Mouse (Mus musculus): ENCODE results near the gene Gstm5. TPM values are rescaled to one million over a fixed set of nuclear protein-coding genes. Genes with fewer than 3 reads are reported as not detected.

The Gstm5 gene
- polyA plus RNA-seq, 1 experiment from 2014 or later: 249 TPM

- Histone ChIP-seq H3K4me2 (replicated peaks; ENCODE audit: low read depth) (no peak overlapping the region), H3K9ac (ENCODE audit: low read length) (no peak overlapping the region), H3K4me3 (ENCODE audit: low read depth, low read length) (no peak overlapping the region), H3K4me1 (replicated peaks; ENCODE audit: control insufficient read depth, insufficient read depth) (no peaks in the 10 kb centered on the region), H3K27me3 (ENCODE audit: control insufficient read depth, insufficient read depth, low read length) (no peaks in the 10 kb centered on the region), H3K36me3 (ENCODE audit: control insufficient read depth, insufficient read depth, low read length) (no peaks in the 10 kb centered on the region), H3K9me3 (ENCODE audit: control insufficient read depth, low read length) (no peaks in the 10 kb centered on the region), H3K27ac (replicated peaks) (no peak overlapping the region)
- no peak for DNase-seq (ENCODE audit: low spot score)
- 94% methylated on average over 13 of the region's 13 CpGs for WGBS
- TF ChIP-seq EP300 (optimal IDR thresholded peaks at IDR 0.05) (no peak), CTCF (IDR thresholded peaks at IDR 0.05; ENCODE audit: low read depth) (no peak)
- no peak for ATAC-seq (ENCODE audit: low FRiP score, low TSS enrichment)
These were observed 3.1 kb downstream of the Gstm5 start for GRCm38 (mm10) chr3:107898691-107899090.

DNA sequence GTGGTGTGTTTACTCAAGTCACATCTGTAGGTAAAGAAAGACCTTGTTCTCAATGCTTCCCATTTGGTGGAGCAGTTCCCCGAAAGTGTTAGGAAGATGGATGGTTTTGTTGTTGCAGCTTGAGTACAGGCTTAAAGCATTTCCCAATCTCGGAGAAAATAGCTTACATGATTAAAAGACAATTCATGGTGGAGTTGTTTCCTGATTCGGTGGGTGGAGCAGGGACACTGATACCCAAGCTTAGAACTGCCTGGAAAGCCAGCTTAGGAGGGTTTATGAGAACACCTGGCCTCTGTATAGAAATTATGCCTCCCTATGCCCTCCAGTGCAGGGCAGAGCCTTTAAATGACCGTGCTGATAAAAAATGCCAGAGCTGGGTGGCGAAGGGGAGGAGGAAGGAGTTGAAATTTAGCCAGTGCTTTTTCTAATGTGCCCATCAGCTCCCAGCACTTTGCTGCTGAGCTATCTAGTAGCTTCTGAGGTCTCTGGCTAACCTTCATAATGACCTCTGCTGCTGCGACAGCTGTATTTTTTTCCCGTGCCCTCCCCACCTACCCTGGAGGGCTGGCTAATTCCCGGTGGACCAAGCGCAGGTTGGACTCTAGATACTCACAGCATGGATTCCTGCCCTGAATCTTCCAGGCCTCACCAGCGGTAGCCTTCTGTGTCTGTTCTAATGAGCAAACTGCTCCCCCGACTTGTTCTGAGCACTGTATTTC, 5.5 kb downstream of the Gstm5 start:
- ATAC-seq (ENCODE audit: low FRiP score, low TSS enrichment) (no peak), DNase-seq (ENCODE audit: low spot score) (no peak)
- 55% methylated on average over 11 of the region's 11 CpGs for WGBS
- TF ChIP-seq EP300 (optimal IDR thresholded peaks at IDR 0.05) (no peak), CTCF (IDR thresholded peaks at IDR 0.05; ENCODE audit: low read depth) (no peak)
- no peaks in the 10 kb centered on the region for H3K4me1 ChIP-seq (replicated peaks; ENCODE audit: control insufficient read depth, insufficient read depth)
- no peak overlapping the region for H3K9ac ChIP-seq (ENCODE audit: low read length)
- H3K36me3 ChIP-seq (ENCODE audit: control insufficient read depth, insufficient read depth, low read length): no peaks in the 10 kb centered on the region
- H3K4me3 ChIP-seq (ENCODE audit: low read depth, low read length): no peak overlapping the region
- H3K27ac ChIP-seq (replicated peaks): no peak overlapping the region
- H3K9me3 ChIP-seq (ENCODE audit: control insufficient read depth, low read length): no peaks in the 10 kb centered on the region
- no peak overlapping the region for H3K4me2 ChIP-seq (replicated peaks; ENCODE audit: low read depth)
- H3K27me3 ChIP-seq (ENCODE audit: control insufficient read depth, insufficient read depth, low read length): no peaks in the 10 kb centered on the region

- 62% methylated on average over 6 of the region's 6 CpGs for WGBS
These were observed 10.3 kb downstream of the Gstm5 start for GRCm38 (mm10) chr3:107905942-107906341.

GRCm38 (mm10) chr3:107916674-107917073, 21.1 kb downstream of the Gstm5 start:
- no peaks in the 10 kb centered on the region for H3K27me3 ChIP-seq (ENCODE audit: control insufficient read depth, insufficient read depth, low read length)
- ATAC-seq (ENCODE audit: low FRiP score, low TSS enrichment) (no peak), DNase-seq (ENCODE audit: low spot score) (no peak)
- WGBS: 65% methylated on average over 15 of the region's 15 CpGs
- H3K9me3 ChIP-seq (ENCODE audit: control insufficient read depth, low read length): no peaks in the 10 kb centered on the region
- H3K4me2 ChIP-seq (replicated peaks; ENCODE audit: low read depth): no peak overlapping the region
- TF ChIP-seq CTCF (IDR thresholded peaks at IDR 0.05; ENCODE audit: low read depth) (no peak), EP300 (optimal IDR thresholded peaks at IDR 0.05) (no peak)
- 0 out of 2 replicates have a peak overlapping the region, but pooled peaks have one; percentile 40 for H3K27ac ChIP-seq (replicated peaks)
- no peaks in the 10 kb centered on the region for H3K4me1 ChIP-seq (replicated peaks; ENCODE audit: control insufficient read depth, insufficient read depth)
- no peak overlapping the region for H3K4me3 ChIP-seq (ENCODE audit: low read depth, low read length)
- no peaks in the 10 kb centered on the region for H3K36me3 ChIP-seq (ENCODE audit: control insufficient read depth, insufficient read depth, low read length)
- no peak overlapping the region for H3K9ac ChIP-seq (ENCODE audit: low read length)

More at GRCm38 (mm10) chr3:107905942-107906341, 10.3 kb downstream of the Gstm5 start:
- H3K27me3 ChIP-seq (ENCODE audit: control insufficient read depth, insufficient read depth, low read length): no peaks in the 10 kb centered on the region
- no peaks in the 10 kb centered on the region for H3K4me1 ChIP-seq (replicated peaks; ENCODE audit: control insufficient read depth, insufficient read depth)
- no peak overlapping the region for H3K4me3 ChIP-seq (ENCODE audit: low read depth, low read length)
- H3K4me2 ChIP-seq (replicated peaks; ENCODE audit: low read depth): no peak overlapping the region
- ATAC-seq (ENCODE audit: low FRiP score, low TSS enrichment) (no peak), DNase-seq (ENCODE audit: low spot score) (no peak)
- TF ChIP-seq CTCF (IDR thresholded peaks at IDR 0.05; ENCODE audit: low read depth): no peak
- TF ChIP-seq EP300 (optimal IDR thresholded peaks at IDR 0.05): no peak
- H3K36me3 ChIP-seq (ENCODE audit: control insufficient read depth, insufficient read depth, low read length): no peaks in the 10 kb centered on the region
- H3K9me3 ChIP-seq (ENCODE audit: control insufficient read depth, low read length): no peaks in the 10 kb centered on the region
- H3K9ac ChIP-seq (ENCODE audit: low read length): no peak overlapping the region
- H3K27ac ChIP-seq (replicated peaks): no peak overlapping the region

GRCm38 (mm10) chr3:107917097-107917496, 21.5 kb downstream of the Gstm5 start:
- ATAC-seq (ENCODE audit: low FRiP score, low TSS enrichment): no peak
- DNase-seq (ENCODE audit: low spot score): no peak
- no peak overlapping the region for H3K4me3 ChIP-seq (ENCODE audit: low read depth, low read length)
- no peaks in the 10 kb centered on the region for H3K4me1 ChIP-seq (replicated peaks; ENCODE audit: control insufficient read depth, insufficient read depth)
- no peak overlapping the region for H3K4me2 ChIP-seq (replicated peaks; ENCODE audit: low read depth)
- H3K9ac ChIP-seq (ENCODE audit: low read length): no peak overlapping the region
- TF ChIP-seq CTCF (IDR thresholded peaks at IDR 0.05; ENCODE audit: low read depth) (peak; percentile 55), EP300 (optimal IDR thresholded peaks at IDR 0.05) (no peak)
- H3K9me3 ChIP-seq (ENCODE audit: control insufficient read depth, low read length): no peaks in the 10 kb centered on the region
- H3K27ac ChIP-seq (replicated peaks): no peak overlapping the region
- H3K27me3 ChIP-seq (ENCODE audit: control insufficient read depth, insufficient read depth, low read length): no peaks in the 10 kb centered on the region
- WGBS: 79% methylated on average over 3 of the region's 3 CpGs
- no peaks in the 10 kb centered on the region for H3K36me3 ChIP-seq (ENCODE audit: control insufficient read depth, insufficient read depth, low read length)

DNA sequence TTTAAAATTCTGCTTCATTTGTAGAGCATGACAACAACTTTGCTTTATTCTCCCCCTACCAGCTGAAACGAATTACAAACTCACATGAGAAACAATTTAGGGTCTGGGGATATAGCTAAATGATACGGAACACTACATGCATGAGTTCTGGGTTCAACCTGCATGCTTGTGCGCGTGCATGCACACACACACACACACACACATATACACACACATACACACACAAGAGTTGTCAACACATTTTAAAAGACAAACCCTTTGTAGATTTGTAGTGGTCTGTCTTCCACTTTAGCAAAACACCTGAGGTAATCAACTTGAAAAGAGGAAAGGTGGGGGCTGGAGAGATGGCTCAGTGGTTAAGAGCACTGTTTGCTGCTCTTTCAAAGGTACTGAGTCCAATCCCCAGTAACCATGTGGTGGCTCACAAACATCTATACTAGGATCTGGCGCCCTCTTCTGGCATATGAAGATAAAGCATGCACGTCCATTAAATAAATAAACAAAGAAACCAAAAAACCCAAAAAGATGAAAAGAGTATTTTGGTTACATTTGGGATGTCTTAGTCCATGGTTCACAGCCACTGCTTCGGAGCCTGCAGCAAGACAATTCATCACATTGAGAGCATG, 22.3 kb downstream of the Gstm5 start:
- 54% methylated on average over 7 of the region's 7 CpGs for WGBS
- no peaks in the 10 kb centered on the region for H3K27me3 ChIP-seq (ENCODE audit: control insufficient read depth, insufficient read depth, low read length)
- H3K4me3 ChIP-seq (ENCODE audit: low read depth, low read length): no peak overlapping the region
- no peak overlapping the region for H3K9ac ChIP-seq (ENCODE audit: low read length)
- H3K4me2 ChIP-seq (replicated peaks; ENCODE audit: low read depth): no peak overlapping the region
- TF ChIP-seq EP300 (optimal IDR thresholded peaks at IDR 0.05) (no peak), CTCF (IDR thresholded peaks at IDR 0.05; ENCODE audit: low read depth) (peak; percentile 91)
- no peaks in the 10 kb centered on the region for H3K36me3 ChIP-seq (ENCODE audit: control insufficient read depth, insufficient read depth, low read length)
- peak; percentile 61 for ATAC-seq (ENCODE audit: low FRiP score, low TSS enrichment)
- no peaks in the 10 kb centered on the region for H3K9me3 ChIP-seq (ENCODE audit: control insufficient read depth, low read length)
- DNase-seq (ENCODE audit: low spot score): peak; percentile 59
- H3K27ac ChIP-seq (replicated peaks): no peak overlapping the region
- no peaks in the 10 kb centered on the region for H3K4me1 ChIP-seq (replicated peaks; ENCODE audit: control insufficient read depth, insufficient read depth)

Data from stomach, postnatal 0 days (tissue).